Mouse (Mus musculus): ENCODE measurements around the gene Arpc1b.
"Not testable (repeated sequence)": the region's sequence is repeated elsewhere in the genome, so short reads cannot be mapped to it uniquely, and the experiment has no call there.

GRCm38 (mm10) chr5:145129773-145130172, 15.8 kb downstream of the Arpc1b start:
- not testable (repeated sequence) for TF ChIP-seq CTCF (conservative IDR thresholded peaks at IDR 0.05; ENCODE audit: low read length); POU5F1 (IDR thresholded peaks at IDR 0.05; ENCODE audit: borderline replicate concordance, low read length); NANOG (IDR thresholded peaks at IDR 0.05; ENCODE audit: borderline replicate concordance, low read length)
